Mouse (Mus musculus) liver, embryonic 15.5 days (tissue): Measurements from ENCODE around the gene Scnn1b. TPM values are rescaled to one million over a fixed set of nuclear protein-coding genes. Genes with fewer than 3 reads are reported as not detected.

Source experiments
- ATAC-seq: fragments of 200-750 bp; cut with Nextera tagmentation; 2 replicates; pipeline ENCODE4 v1.8.0; 2017; ENCODE audit warnings: moderate number of reproducible peaks, mild to moderate bottlenecking, moderate library complexity; ENCODE audit not compliant: insufficient read depth
- H3K27ac ChIP-seq: fragments of 300-500 bp; sonication (generic); replicated peaks from 2 replicates; pipeline ENCODE4 v1.5.1; 2015; ENCODE audit warnings: mild to moderate bottlenecking, inconsistent platforms
- H3K27me3 ChIP-seq: fragments of 300-500 bp; sonication (generic); 2 replicates; pipeline ENCODE4 v1.6.1; 2015; ENCODE audit warnings: mild to moderate bottlenecking, inconsistent platforms
- H3K36me3 ChIP-seq: fragments of 300-500 bp; sonication (generic); replicated peaks from 2 replicates; pipeline ENCODE4 v1.6.1; 2015; ENCODE audit warnings: moderate library complexity, mild to moderate bottlenecking, inconsistent platforms
- H3K4me1 ChIP-seq: fragments of 300-500 bp; sonication (generic); replicated peaks from 2 replicates; pipeline ENCODE4 v1.6.1; 2015; ENCODE audit warnings: inconsistent platforms
- H3K4me2 ChIP-seq: fragments of 300-500 bp; sonication (generic); 2 replicates; pipeline ENCODE4 v1.6.1; 2015; ENCODE audit warnings: moderate library complexity, mild to moderate bottlenecking, inconsistent platforms
- H3K4me3 ChIP-seq: fragments of 300-500 bp; sonication (generic); replicated peaks from 2 replicates; pipeline ENCODE4 v1.5.1; 2015; ENCODE audit warnings: mild to moderate bottlenecking, inconsistent platforms
- H3K9ac ChIP-seq: fragments of 300-500 bp; sonication (generic); 2 replicates; pipeline ENCODE4 v1.6.1; 2015; ENCODE audit warnings: moderate library complexity, mild to moderate bottlenecking, inconsistent platforms
- H3K9me3 ChIP-seq: fragments of 300-500 bp; sonication (generic); replicated peaks from 2 replicates; pipeline ENCODE4 v1.6.1; 2016; ENCODE audit warnings: inconsistent platforms
- WGBS: fragments of 180-500 bp; shearing (Covaris S2); methylation state at CpG from one replicate; pipeline ENCODE4 v1.1.7; 2015; ENCODE audit warnings: mixed read lengths; ENCODE audit not compliant: insufficient replicate concordance; 5-methylcytosine and 5-hydroxymethylcytosine counted together
- polyA plus RNA-seq: library from polyadenylated mRNA; unstranded; fragments of >200 nt; fragmentation: Nextera tagmentation; extraction: Ambion mirVana; gene quantifications from 2 replicates; pipeline ENCODE4 v1.2.1, GENCODE M21; 2015

Gene Scnn1b
- not detected in 2 replicates for polyA plus RNA-seq

DNA sequence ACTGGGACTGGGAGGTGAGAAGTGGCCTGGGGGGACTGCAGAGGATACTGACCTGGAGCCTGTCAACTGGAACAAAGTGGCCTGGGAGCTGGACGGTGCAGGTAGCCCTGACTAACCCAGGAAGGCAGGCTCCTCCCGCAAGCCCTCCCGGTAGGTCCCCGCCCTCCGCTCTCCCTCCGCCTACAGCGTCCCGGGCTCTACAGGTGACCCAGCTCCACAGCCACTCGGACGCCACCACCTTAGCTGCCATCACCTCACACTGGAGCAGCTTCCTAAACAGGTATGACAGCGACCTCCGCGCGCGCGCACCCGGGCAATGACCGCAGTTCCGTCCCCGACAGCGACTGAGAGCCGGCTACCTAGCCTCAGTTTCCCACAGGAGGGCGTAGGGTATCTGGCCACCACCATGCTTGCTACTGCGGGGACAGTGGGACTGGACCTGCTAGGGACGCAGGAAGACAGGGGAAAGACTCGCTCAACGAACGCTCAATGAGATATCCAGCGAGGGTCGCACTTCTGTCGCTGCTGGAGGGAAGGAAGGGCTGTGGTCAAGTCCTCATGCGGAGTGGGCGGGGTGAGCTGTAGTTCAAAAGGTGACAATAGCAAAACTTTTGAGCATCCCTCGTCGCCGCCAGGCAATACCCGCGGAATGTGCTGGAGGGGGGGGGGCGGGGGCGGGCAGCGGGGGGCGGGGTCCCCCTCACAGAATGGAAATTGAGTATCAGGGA lies at the start of gene Scnn1b:
Gene Scnn1b, plus strand, starts transcription at position 181 of the 728 bp plus-strand sequence.
- H3K4me2 ChIP-seq = no peak within 1 kb of the TSS
- H3K4me3 ChIP-seq = no peak within 1 kb of the TSS
- H3K4me1 ChIP-seq = no peaks in the 10 kb centered on the region
- whole genome bisulfite sequencing = 3% methylated on average over 39 of the region's 42 CpGs
- H3K27me3 ChIP-seq = peaks cover 41% of the 10 kb centered on the region
- H3K9ac ChIP-seq = no peak within 1 kb of the TSS
- H3K9me3 ChIP-seq = no peaks in the 10 kb centered on the region
- ATAC-seq = no peak
- no peak within 1 kb of the TSS for H3K27ac ChIP-seq
- no peaks in the 10 kb centered on the region for H3K36me3 ChIP-seq

DNA sequence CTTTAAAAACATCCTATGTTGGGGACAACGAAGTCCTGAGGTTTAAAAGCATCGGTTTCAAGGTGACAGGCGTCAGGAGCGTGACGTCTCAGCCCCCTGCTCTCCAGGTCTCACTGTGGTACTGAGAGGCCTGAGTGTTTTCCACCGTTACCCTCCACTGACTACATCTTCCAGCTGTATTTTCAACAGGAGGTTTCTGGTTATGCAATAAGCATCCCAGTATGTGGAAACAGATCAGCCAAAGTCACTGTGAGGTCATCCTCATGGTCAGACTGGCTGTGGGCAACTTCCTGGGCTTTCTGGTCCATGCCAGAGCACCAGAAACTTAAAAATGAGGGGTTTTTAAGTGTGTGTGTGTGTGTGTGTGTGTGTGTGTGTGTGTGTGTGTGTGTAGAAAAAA lies 43.2 kb upstream of the Scnn1b start:
- no peaks in the 10 kb centered on the region for H3K4me1 ChIP-seq
- WGBS = 67% methylated on average over 6 of the region's 6 CpGs
- no peak overlapping the region for H3K9ac ChIP-seq
- no peak overlapping the region for H3K4me2 ChIP-seq
- no peaks in the 10 kb centered on the region for H3K27me3 ChIP-seq
- H3K9me3 ChIP-seq = no peaks in the 10 kb centered on the region
- H3K4me3 ChIP-seq = no peak overlapping the region
- no peak for ATAC-seq
- no peak overlapping the region for H3K27ac ChIP-seq
- H3K36me3 ChIP-seq = no peaks in the 10 kb centered on the region

DNA sequence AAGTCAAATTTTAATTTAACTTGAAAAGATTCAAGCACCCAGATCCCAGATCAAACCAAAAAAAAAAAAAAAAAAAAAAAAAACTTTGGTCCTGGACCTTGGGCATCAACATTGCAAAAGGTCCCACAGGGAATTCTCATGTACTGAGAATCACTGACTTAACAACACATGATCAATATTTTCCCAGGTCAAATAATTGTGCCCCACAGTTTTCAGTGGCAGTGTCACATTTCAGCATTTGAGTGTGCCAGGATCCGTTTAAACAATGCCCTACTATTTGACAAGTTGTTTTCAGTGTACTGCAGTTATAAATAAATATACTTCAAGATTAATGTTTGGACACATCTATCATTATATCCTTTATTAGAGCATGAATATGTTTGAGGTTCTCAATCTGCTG lies 36.4 kb upstream of the Scnn1b start:
- 71% methylated on average over 1 of the region's 1 CpGs for WGBS
- H3K4me2 ChIP-seq = no peak overlapping the region
- H3K27me3 ChIP-seq = no peaks in the 10 kb centered on the region
- no peaks in the 10 kb centered on the region for H3K4me1 ChIP-seq
- H3K36me3 ChIP-seq = no peaks in the 10 kb centered on the region
- ATAC-seq = no peak
- no peak overlapping the region for H3K9ac ChIP-seq
- no peak overlapping the region for H3K4me3 ChIP-seq
- H3K9me3 ChIP-seq = no peaks in the 10 kb centered on the region
- no peak overlapping the region for H3K27ac ChIP-seq

DNA sequence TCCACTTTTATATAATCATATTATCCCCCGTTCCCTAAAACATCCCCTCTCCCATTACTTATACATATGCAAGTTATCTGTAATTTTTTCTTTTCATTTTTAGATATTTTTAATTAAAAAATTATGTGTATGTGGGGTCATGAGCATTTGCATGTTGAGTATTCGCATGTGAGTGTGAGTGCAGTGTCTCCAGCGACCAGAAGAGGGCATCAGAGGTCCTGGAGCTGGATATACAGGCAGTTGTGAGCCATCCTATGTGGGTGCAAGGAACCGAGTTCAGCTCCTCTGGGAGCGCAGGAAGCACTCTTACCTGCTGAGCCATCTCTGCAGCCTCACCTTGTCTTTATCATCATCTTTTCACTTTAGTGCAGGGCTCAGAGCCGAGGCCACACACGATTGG lies 29.4 kb upstream of the Scnn1b start:
- H3K4me1 ChIP-seq = no peaks in the 10 kb centered on the region
- WGBS = 63% methylated on average over 7 of the region's 7 CpGs
- H3K27ac ChIP-seq = no peak overlapping the region
- no peaks in the 10 kb centered on the region for H3K9me3 ChIP-seq
- no peaks in the 10 kb centered on the region for H3K36me3 ChIP-seq
- no peak overlapping the region for H3K4me3 ChIP-seq
- ATAC-seq = no peak
- no peak overlapping the region for H3K9ac ChIP-seq
- H3K27me3 ChIP-seq = no peaks in the 10 kb centered on the region
- no peak overlapping the region for H3K4me2 ChIP-seq

DNA sequence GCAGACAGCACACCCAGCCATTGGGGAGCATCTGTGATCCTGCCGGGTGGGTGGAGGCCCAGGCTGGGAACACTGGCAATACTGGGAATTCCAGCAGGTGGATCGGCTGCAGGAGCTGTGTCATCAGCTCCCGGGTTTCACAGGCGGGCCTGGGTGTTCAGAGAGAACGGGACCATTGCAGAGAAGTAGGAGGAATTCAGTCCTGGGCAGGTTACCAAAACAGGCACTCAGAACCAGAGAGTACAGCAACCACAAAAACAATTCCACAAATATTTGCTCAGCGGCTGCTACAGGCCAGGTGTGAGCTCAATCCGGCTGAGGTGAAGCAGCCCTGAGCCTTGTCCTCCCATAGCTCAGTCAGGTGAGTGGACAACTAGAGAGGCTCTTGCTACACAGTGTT lies 28.0 kb upstream of the Scnn1b start:
- no peak for ATAC-seq
- no peaks in the 10 kb centered on the region for H3K9me3 ChIP-seq
- no peaks in the 10 kb centered on the region for H3K27me3 ChIP-seq
- no peak overlapping the region for H3K27ac ChIP-seq
- no peak overlapping the region for H3K9ac ChIP-seq
- WGBS = 71% methylated on average over 7 of the region's 7 CpGs
- no peak overlapping the region for H3K4me2 ChIP-seq
- no peak overlapping the region for H3K4me3 ChIP-seq
- no peaks in the 10 kb centered on the region for H3K4me1 ChIP-seq
- no peaks in the 10 kb centered on the region for H3K36me3 ChIP-seq

DNA sequence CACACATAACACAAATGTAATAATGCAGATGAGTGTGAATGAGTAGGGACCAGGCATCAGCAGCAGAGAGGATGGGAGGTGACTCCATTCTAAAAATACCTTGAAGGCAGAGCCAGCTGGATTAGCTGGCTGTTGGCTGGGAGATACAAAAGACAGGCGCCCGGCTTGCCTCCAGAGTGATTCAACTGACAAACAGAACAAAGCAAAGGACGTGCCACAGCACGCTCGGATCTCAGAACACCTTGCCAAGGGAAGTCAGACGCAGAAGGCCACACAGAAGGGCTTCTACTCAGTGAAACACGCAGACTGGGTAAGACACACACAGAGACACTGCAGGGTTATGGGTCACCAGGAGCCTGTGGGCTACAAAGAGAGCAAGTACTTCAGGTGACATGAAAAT lies 24.0 kb upstream of the Scnn1b start:
- Histone ChIP-seq H3K4me2 (no peak overlapping the region), H3K27ac (no peak overlapping the region), H3K36me3 (no peaks in the 10 kb centered on the region), H3K4me3 (no peak overlapping the region), H3K9me3 (no peaks in the 10 kb centered on the region), H3K27me3 (no peaks in the 10 kb centered on the region), H3K4me1 (no peaks in the 10 kb centered on the region), H3K9ac (no peak overlapping the region)
- ATAC-seq = no peak
- 78% methylated on average over 7 of the region's 7 CpGs for WGBS

DNA sequence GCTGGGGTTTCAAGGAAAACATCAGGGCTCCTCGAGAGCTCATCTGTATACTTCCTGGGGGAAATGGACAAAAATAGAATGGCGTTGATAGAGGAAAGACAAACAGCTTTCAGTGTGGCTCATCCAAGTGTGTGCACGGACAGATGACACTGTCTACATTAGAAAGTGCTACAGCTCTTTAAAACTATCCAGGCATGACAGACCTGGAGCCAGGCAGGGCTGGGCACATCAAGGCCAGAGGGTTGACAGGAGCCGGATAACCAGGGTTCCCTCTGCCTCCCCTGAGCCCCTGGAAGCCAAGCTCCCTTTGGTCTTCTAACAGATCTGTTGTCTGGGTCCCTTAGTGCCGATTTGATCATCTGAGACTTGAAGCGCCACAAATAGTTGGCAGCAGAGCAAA lies 22.6 kb upstream of the Scnn1b start:
- H3K27ac ChIP-seq = no peak overlapping the region
- no peak overlapping the region for H3K4me2 ChIP-seq
- no peaks in the 10 kb centered on the region for H3K4me1 ChIP-seq
- H3K27me3 ChIP-seq = no peaks in the 10 kb centered on the region
- H3K36me3 ChIP-seq = no peaks in the 10 kb centered on the region
- no peak overlapping the region for H3K4me3 ChIP-seq
- H3K9ac ChIP-seq = no peak overlapping the region
- 46% methylated on average over 6 of the region's 6 CpGs for WGBS
- no peaks in the 10 kb centered on the region for H3K9me3 ChIP-seq
- ATAC-seq = no peak

DNA sequence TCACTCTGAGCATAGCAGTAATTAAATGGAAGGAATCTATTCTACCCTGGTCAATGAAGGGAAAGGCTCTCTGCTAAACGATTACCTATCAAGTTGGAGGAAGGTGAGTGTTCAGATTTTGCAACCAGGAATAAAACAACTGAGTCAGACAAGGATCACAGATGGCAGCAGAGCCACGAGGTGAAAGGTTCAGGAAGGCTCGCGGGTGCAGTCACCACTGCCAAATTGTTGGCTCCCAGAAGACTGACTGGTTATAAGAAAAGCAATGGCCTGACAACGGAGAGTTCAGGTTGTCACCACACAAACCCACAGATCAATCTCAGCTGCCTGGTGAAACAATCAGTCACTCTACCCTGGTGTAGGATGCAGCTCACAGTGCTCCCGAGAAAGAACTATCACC lies 18.9 kb upstream of the Scnn1b start:
- H3K9me3 ChIP-seq = no peaks in the 10 kb centered on the region
- no peak overlapping the region for H3K9ac ChIP-seq
- no peaks in the 10 kb centered on the region for H3K27me3 ChIP-seq
- H3K27ac ChIP-seq = no peak overlapping the region
- no peak overlapping the region for H3K4me2 ChIP-seq
- 53% methylated on average over 6 of the region's 6 CpGs for WGBS
- no peak for ATAC-seq
- no peak overlapping the region for H3K4me3 ChIP-seq
- H3K4me1 ChIP-seq = no peaks in the 10 kb centered on the region
- no peaks in the 10 kb centered on the region for H3K36me3 ChIP-seq

DNA sequence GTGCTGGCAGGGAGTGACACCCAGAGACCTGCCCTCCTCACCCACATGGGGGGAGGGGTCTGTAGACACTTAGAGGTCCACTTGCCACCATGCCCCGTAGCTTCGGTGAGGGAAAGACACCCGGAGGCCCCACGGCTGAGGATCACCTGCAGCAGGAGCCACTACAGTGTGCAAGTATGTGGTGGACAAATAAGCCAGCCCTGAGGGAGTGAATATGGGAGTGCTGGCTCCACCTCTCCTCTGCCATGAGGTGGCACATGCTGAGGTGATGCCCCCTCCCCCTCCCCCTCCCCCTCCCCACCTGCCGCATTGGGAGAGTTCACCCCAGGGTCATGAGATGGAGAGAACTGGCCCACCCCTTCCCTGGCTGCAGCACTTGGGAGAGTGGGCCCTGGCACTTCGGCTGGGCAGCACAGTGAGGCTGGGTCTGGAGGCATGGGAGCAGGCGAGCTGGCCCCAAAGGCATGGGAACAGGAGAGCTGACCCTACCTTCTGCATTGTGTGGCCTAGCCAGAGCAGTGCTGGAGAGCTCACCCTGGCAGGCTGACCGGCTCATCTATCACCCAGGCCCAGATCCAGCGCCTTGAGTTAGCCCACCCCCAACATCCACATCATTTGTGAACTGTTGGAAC lies 16.2 kb upstream of the Scnn1b start:
- H3K4me1 ChIP-seq = no peaks in the 10 kb centered on the region
- 75% methylated on average over 9 of the region's 9 CpGs for WGBS
- ATAC-seq = no peak
- H3K27me3 ChIP-seq = no peaks in the 10 kb centered on the region
- no peak overlapping the region for H3K27ac ChIP-seq
- no peaks in the 10 kb centered on the region for H3K9me3 ChIP-seq
- H3K9ac ChIP-seq = no peak overlapping the region
- no peak overlapping the region for H3K4me3 ChIP-seq
- H3K4me2 ChIP-seq = no peak overlapping the region
- H3K36me3 ChIP-seq = no peaks in the 10 kb centered on the region

DNA sequence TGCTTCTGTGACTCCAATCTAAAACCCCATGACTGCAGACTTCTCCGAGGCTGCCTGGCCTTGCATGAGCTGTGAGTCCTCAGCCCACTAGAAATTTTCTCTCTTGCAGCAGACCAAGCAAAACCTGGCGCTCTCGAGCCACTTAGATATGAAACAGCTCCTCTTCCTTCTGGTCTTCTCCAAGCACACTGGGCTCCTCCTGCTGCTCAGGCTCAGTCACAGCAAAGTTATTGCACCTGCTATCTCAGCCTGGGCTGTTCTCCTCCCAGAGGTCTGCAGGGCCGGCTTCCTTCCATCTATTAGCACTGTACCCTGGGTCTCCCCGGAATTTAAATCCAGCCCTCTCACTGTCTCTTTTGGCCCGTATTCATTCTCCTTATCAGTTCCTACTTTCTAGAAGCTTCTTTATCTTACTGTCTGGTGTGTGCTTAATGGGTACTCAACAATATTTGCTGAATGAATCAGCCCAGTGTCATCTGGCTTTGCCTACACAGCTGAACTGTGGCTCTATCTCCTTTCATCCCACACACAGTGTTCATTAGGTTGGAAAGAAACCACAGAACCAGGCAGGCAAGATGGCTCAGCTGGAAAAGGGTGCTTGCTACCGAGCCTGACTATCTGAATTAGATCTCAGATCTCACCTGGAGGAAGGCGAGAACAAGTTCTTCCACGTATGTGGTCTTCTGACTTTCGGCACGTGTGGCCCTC lies 7.5 kb upstream of the Scnn1b start:
- Histone ChIP-seq H3K9me3 (no peaks in the 10 kb centered on the region), H3K4me2 (no peak overlapping the region), H3K27me3 (no peaks in the 10 kb centered on the region), H3K36me3 (no peaks in the 10 kb centered on the region), H3K9ac (no peak overlapping the region), H3K4me3 (no peak overlapping the region), H3K27ac (no peak overlapping the region), H3K4me1 (no peaks in the 10 kb centered on the region)
- 65% methylated on average over 11 of the region's 11 CpGs for WGBS
- no peak for ATAC-seq

DNA sequence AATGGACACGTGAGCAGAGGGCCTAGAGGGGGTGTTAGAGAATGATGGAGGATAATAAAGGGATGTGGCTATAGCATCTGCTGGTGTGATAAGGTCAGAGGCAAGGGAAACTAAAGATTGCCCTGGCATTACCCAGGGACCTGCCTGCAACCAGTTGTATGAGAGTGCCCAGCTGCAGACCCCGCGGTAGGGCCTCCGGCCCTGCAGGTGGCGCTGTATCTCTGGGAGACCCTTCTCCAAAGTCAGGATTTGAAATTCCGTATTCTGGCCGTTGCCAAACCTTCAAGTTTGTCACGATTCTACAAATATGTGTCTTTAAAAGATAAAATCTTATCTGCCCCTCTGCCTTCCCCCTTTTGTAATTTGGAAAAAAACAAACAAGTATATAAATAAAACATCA lies 5.9 kb upstream of the Scnn1b start:
- 56% methylated on average over 8 of the region's 8 CpGs for WGBS
- H3K4me1 ChIP-seq = no peaks in the 10 kb centered on the region
- H3K4me2 ChIP-seq = no peak overlapping the region
- no peaks in the 10 kb centered on the region for H3K36me3 ChIP-seq
- peaks cover 8% of the 10 kb centered on the region for H3K27me3 ChIP-seq
- H3K9me3 ChIP-seq = no peaks in the 10 kb centered on the region
- H3K9ac ChIP-seq = no peak overlapping the region
- ATAC-seq = no peak
- no peak overlapping the region for H3K27ac ChIP-seq
- no peak overlapping the region for H3K4me3 ChIP-seq
